Mouse (Mus musculus): ENCODE measurements at regions not wholly inside any gene's neighbourhood (a gene's known extent, or its start where the extent isn't known, plus 50 kb on each side); places are given as distances from the start of the nearest gene placed in this dataset.

- no peak for TF ChIP-seq GATA4 (IDR thresholded peaks at IDR 0.05; ENCODE audit: insufficient replicate concordance, low read length)
These were observed 63.1 kb downstream of the Gm11011 start for GRCm38 (mm10) chr2:169524429-169524828.

GRCm38 (mm10) chr2:169519941-169520340 is 67.6 kb downstream of the Gm11011 start:
- no peak for TF ChIP-seq GATA4 (IDR thresholded peaks at IDR 0.05; ENCODE audit: insufficient replicate concordance, low read length)

GRCm38 (mm10) chr2:169515350-169515749 is 72.2 kb downstream of the Gm11011 start:
- TF ChIP-seq GATA4 (IDR thresholded peaks at IDR 0.05; ENCODE audit: insufficient replicate concordance, low read length) = no peak

GRCm38 (mm10) chr2:169510741-169511140 is 76.8 kb downstream of the Gm11011 start:
- no peak for TF ChIP-seq GATA4 (IDR thresholded peaks at IDR 0.05; ENCODE audit: insufficient replicate concordance, low read length)

GRCm38 (mm10) chr2:169509406-169509805 is 78.1 kb downstream of the Gm11011 start:
- no peak for TF ChIP-seq GATA4 (IDR thresholded peaks at IDR 0.05; ENCODE audit: insufficient replicate concordance, low read length)

- TF ChIP-seq GATA4 (IDR thresholded peaks at IDR 0.05; ENCODE audit: insufficient replicate concordance, low read length) = no peak
These were observed 83.0 kb downstream of the Gm11011 start for GRCm38 (mm10) chr2:169504416-169505057.

GRCm38 (mm10) chr2:169503598-169503958 is 84.0 kb downstream of the Gm11011 start:
- TF ChIP-seq GATA4 (IDR thresholded peaks at IDR 0.05; ENCODE audit: insufficient replicate concordance, low read length) = no peak

- no peak for TF ChIP-seq GATA4 (IDR thresholded peaks at IDR 0.05; ENCODE audit: insufficient replicate concordance, low read length)
These were observed 84.6 kb downstream of the Gm11011 start for GRCm38 (mm10) chr2:169502717-169503597.

- no peak for TF ChIP-seq GATA4 (IDR thresholded peaks at IDR 0.05; ENCODE audit: insufficient replicate concordance, low read length)
These were observed 85.7 kb downstream of the Gm11011 start for GRCm38 (mm10) chr2:169501736-169502340.

GRCm38 (mm10) chr2:169495368-169495767 is 92.2 kb downstream of the Gm11011 start:
- TF ChIP-seq GATA4 (IDR thresholded peaks at IDR 0.05; ENCODE audit: insufficient replicate concordance, low read length) = no peak

GRCm38 (mm10) chr2:169494503-169495311 is 92.8 kb downstream of the Gm11011 start:
- TF ChIP-seq GATA4 (IDR thresholded peaks at IDR 0.05; ENCODE audit: insufficient replicate concordance, low read length) = no peak

GRCm38 (mm10) chr2:169493609-169494275 is 93.8 kb downstream of the Gm11011 start:
- TF ChIP-seq GATA4 (IDR thresholded peaks at IDR 0.05; ENCODE audit: insufficient replicate concordance, low read length) = no peak

- TF ChIP-seq GATA4 (IDR thresholded peaks at IDR 0.05; ENCODE audit: insufficient replicate concordance, low read length) = peak; percentile 67; the same call in 1 of the 2 replicates
These were observed 103.6 kb downstream of the Gm11011 start for GRCm38 (mm10) chr2:169483934-169484333.

GRCm38 (mm10) chr2:169481731-169482465 is 105.6 kb downstream of the Gm11011 start:
- TF ChIP-seq GATA4 (IDR thresholded peaks at IDR 0.05; ENCODE audit: insufficient replicate concordance, low read length) = no peak

Data from liver, adult (tissue).